Mouse (Mus musculus) liver, embryonic 13.5 days (tissue): Measurements from ENCODE around the gene Eif3k. TPM values are rescaled to one million over a fixed set of nuclear protein-coding genes. Genes with fewer than 3 reads are reported as not detected.

Experiments used
- ATAC-seq: fragments of 200-750 bp; cut with Nextera tagmentation; 2 replicates; pipeline ENCODE4 v1.8.0; 2017; ENCODE audit warnings: low read depth, mild to moderate bottlenecking, moderate number of reproducible peaks, moderate library complexity
- DNase-seq: peaks from one replicate; pipeline ENCODE4 v3.0.0; 2022
- H3K27ac ChIP-seq: fragments of 300-500 bp; sonication (generic); 2 replicates; pipeline ENCODE4 v1.5.1; 2015; ENCODE audit warnings: moderate library complexity, mild to moderate bottlenecking, inconsistent platforms
- H3K27me3 ChIP-seq: fragments of 300-500 bp; sonication (generic); 2 replicates; pipeline ENCODE4 v1.6.1; 2015; ENCODE audit warnings: mild to moderate bottlenecking, inconsistent platforms
- H3K36me3 ChIP-seq: fragments of 300-500 bp; sonication (generic); 2 replicates; pipeline ENCODE4 v1.6.1; 2015; ENCODE audit warnings: mild to moderate bottlenecking, inconsistent platforms
- H3K4me1 ChIP-seq: fragments of 300-500 bp; sonication (generic); replicated peaks from 2 replicates; pipeline ENCODE4 v1.6.1; 2015; ENCODE audit warnings: inconsistent platforms
- H3K4me2 ChIP-seq: fragments of 300-500 bp; sonication (generic); 2 replicates; pipeline ENCODE4 v1.6.1; 2015; ENCODE audit warnings: inconsistent platforms, mild to moderate bottlenecking, moderate library complexity
- H3K4me3 ChIP-seq: fragments of 300-500 bp; sonication (generic); replicated peaks from 2 replicates; pipeline ENCODE4 v1.5.1; 2015; ENCODE audit warnings: mild to moderate bottlenecking, inconsistent platforms
- H3K9ac ChIP-seq: fragments of 300-500 bp; sonication (generic); 2 replicates; pipeline ENCODE4 v1.6.1; 2015; ENCODE audit warnings: mild to moderate bottlenecking, inconsistent platforms
- H3K9me3 ChIP-seq: fragments of 300-500 bp; sonication (generic); replicated peaks from 2 replicates; pipeline ENCODE4 v1.6.1; 2016; ENCODE audit warnings: inconsistent platforms
- WGBS: fragments of 180-500 bp; shearing (Covaris S2); methylation state at CpG from one replicate; pipeline ENCODE4 v1.1.7; 2015; ENCODE audit not compliant: insufficient replicate concordance; 5-methylcytosine and 5-hydroxymethylcytosine counted together
- polyA plus RNA-seq: library from polyadenylated mRNA; unstranded; fragments of >200 nt; fragmentation: Nextera tagmentation; extraction: Ambion mirVana; gene quantifications from 2 replicates; pipeline ENCODE4 v1.2.1, GENCODE M21; 2015

Gene Eif3k
- polyA plus RNA-seq, 1 experiment from 2014 or later: 308 TPM

DNA sequence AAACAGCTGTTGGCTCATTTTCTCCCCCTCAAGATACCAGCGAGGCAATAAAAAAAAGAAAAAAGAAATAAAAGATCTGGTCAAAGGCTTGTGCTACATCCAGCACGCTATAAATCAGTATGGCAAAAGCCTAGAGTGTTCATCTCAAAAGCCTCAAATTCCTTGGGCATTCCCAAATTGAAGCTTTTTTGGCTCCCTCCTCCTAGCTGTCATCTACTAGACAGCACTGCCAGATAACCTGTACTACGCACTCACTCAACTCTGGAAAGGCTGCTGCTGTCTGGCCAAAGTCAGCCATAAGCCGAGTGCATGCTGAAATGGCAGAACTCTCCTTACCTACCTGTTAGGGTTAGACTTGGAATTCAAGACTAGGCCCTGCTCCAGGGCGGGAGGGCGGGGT, 24.4 kb downstream of the Eif3k start:
- no peak for DNase-seq
- Histone ChIP-seq H3K36me3 (peaks cover 16% of the 10 kb centered on the region; the same call in 1 of the 2 replicates), H3K4me1 (peaks cover 91% of the 10 kb centered on the region), H3K4me2 (no peak overlapping the region), H3K27me3 (no peaks in the 10 kb centered on the region), H3K9ac (peak overlapping the region; percentile 99), H3K27ac (peak overlapping the region; percentile 92), H3K4me3 (no peak overlapping the region), H3K9me3 (no peaks in the 10 kb centered on the region)
- ATAC-seq: no peak
- WGBS: 70% methylated on average over 6 of the region's 6 CpGs

- Histone ChIP-seq H3K4me1 (peaks cover 100% of the 10 kb centered on the region), H3K27ac (peak overlapping the region; percentile 92; the same call in 1 of the 2 replicates), H3K4me2 (no peak overlapping the region), H3K9me3 (no peaks in the 10 kb centered on the region), H3K9ac (peak overlapping the region; percentile 10), H3K36me3 (peaks cover 23% of the 10 kb centered on the region; the same call in 1 of the 2 replicates), H3K4me3 (no peak overlapping the region), H3K27me3 (no peaks in the 10 kb centered on the region)
- DNase-seq: no peak
- no peak for ATAC-seq
- 72% methylated on average over 1 of the region's 1 CpGs for WGBS
Measured at GRCm38 (mm10) chr7:28956270-28956669, 25.4 kb downstream of the Eif3k start.

- Histone ChIP-seq H3K4me3 (no peak overlapping the region), H3K27me3 (no peaks in the 10 kb centered on the region), H3K9ac (peak overlapping the region; percentile 28), H3K4me1 (peaks cover 100% of the 10 kb centered on the region), H3K36me3 (peaks cover 32% of the 10 kb centered on the region), H3K4me2 (peak overlapping the region; percentile 64; the same call in 1 of the 2 replicates), H3K27ac (peak overlapping the region; percentile 92), H3K9me3 (no peaks in the 10 kb centered on the region)
- no peak for DNase-seq
- ATAC-seq: no peak
- WGBS: 73% methylated on average over 5 of the region's 5 CpGs
Measured at GRCm38 (mm10) chr7:28955295-28955897, 26.3 kb downstream of the Eif3k start.

DNA sequence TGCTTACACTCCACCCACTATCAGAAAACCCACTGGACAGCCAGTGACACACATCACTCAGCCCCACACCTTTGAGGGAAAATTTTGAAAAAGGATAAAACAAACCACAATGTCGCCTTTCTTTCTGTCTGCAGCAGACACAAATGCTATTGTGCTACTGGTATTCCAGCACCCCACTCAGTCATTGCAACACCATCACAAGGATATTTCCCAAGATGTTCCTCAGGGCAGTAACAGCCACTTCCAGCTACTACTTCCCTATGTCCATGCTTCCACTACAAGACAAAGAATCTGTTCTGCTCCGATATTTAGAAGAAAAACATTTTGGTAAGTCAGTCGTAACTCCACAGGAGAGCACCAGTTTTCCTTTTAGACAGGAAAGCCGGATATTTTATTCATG, 26.9 kb downstream of the Eif3k start:
- peaks cover 34% of the 10 kb centered on the region for H3K36me3 ChIP-seq
- no peaks in the 10 kb centered on the region for H3K27me3 ChIP-seq
- 76% methylated on average over 4 of the region's 4 CpGs for WGBS
- DNase-seq (no peak), ATAC-seq (no peak)
- no peaks in the 10 kb centered on the region for H3K9me3 ChIP-seq
- H3K4me2 ChIP-seq: peak overlapping the region; percentile 64
- no peak overlapping the region for H3K4me3 ChIP-seq
- H3K27ac ChIP-seq: peak overlapping the region; percentile 92
- peaks cover 100% of the 10 kb centered on the region for H3K4me1 ChIP-seq
- peak overlapping the region; percentile 28 for H3K9ac ChIP-seq

DNA sequence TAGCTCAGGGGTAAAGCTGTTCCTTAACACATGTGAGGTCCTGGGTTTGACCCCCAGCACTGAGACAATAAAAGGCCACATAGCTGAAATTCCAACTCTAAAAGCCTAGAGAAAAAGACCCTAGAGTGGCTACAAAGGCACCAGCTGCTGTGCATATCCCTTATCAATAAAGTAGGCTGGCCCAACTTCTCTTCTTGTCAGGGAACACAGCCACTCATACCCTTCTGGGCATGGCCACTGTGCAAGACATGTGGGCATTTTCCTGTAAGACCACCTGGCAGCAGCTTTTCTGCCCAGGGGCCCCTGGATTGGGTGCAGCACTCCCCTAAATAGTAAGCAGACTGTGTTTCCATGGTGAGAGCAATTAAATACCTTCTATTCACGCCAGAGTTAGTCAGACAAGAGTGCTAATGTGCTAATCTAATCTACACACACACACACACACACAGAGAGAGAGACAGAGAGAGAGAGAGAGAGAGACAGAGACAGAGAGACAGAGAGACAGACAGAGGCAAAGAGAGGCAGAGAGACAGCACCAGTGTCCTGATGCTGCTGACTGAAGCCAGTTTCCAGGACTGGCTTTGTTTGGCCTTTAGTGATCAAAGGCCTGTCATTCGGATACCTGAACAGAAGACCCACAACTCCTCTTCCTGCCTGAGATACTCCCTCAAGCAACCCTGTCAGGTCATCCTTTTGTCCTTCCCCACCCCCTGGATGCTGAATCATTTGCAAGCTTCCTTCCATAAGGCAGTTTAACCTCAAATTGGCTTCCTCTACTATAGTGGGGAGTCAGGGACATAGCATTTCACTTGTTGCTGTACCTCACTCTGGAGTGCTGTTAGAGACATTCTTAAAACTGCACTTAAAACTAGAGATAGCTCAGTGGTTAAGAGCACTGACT, 27.9 kb downstream of the Eif3k start:
- H3K4me3 ChIP-seq: peak overlapping the region; percentile 33
- no peaks in the 10 kb centered on the region for H3K27me3 ChIP-seq
- H3K9me3 ChIP-seq: no peaks in the 10 kb centered on the region
- peak overlapping the region; percentile 64 for H3K4me2 ChIP-seq
- H3K4me1 ChIP-seq: peaks cover 100% of the 10 kb centered on the region
- ATAC-seq: peak; percentile 91
- DNase-seq: peak; percentile 72
- peaks cover 41% of the 10 kb centered on the region for H3K36me3 ChIP-seq
- WGBS: 11% methylated on average over 2 of the region's 2 CpGs
- peak overlapping the region; percentile 92 for H3K27ac ChIP-seq
- H3K9ac ChIP-seq: peak overlapping the region; percentile 53

DNA sequence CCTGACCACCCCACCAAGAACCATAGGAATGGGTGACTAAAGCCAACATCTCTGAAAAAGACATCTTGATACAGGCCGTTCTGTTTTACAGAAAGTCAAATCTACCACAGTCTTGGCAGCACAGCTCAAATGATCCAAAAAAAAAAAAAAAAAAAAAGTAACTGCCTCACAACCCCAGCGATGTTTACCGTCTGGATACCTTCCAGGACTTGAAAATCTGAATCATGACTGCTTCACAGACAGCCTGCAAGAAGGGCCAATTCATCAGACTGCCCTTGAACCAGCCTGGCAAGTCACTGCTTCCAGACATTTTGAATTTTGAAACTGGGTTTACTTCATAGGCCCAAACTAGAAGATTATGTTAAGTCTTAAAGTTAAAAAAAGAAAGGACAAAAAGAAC, 28.9 kb downstream of the Eif3k start:
- ATAC-seq: no peak
- peaks cover 100% of the 10 kb centered on the region for H3K4me1 ChIP-seq
- peak overlapping the region; percentile 64 for H3K4me2 ChIP-seq
- H3K9me3 ChIP-seq: no peaks in the 10 kb centered on the region
- H3K27me3 ChIP-seq: no peaks in the 10 kb centered on the region
- no peak overlapping the region for H3K4me3 ChIP-seq
- H3K27ac ChIP-seq: peak overlapping the region; percentile 92
- WGBS: 63% methylated on average over 3 of the region's 3 CpGs
- no peak for DNase-seq
- H3K36me3 ChIP-seq: peaks cover 49% of the 10 kb centered on the region
- peak overlapping the region; percentile 53; the same call in 1 of the 2 replicates for H3K9ac ChIP-seq

- peak overlapping the region; percentile 92 for H3K27ac ChIP-seq
- no peak for DNase-seq
- ATAC-seq: no peak
- H3K9ac ChIP-seq: no peak overlapping the region
- peaks cover 100% of the 10 kb centered on the region for H3K4me1 ChIP-seq
- 80% methylated on average over 2 of the region's 2 CpGs for WGBS
- H3K4me3 ChIP-seq: no peak overlapping the region
- no peaks in the 10 kb centered on the region for H3K27me3 ChIP-seq
- H3K9me3 ChIP-seq: no peaks in the 10 kb centered on the region
- no peak overlapping the region for H3K4me2 ChIP-seq
- H3K36me3 ChIP-seq: peaks cover 59% of the 10 kb centered on the region
Measured at GRCm38 (mm10) chr7:28951764-28952163, 29.9 kb downstream of the Eif3k start.

- 82% methylated on average over 10 of the region's 10 CpGs for WGBS
- peak overlapping the region; percentile 14; the same call in 1 of the 2 replicates for H3K9ac ChIP-seq
- DNase-seq: no peak
Measured at GRCm38 (mm10) chr7:28950346-28951037, 31.2 kb downstream of the Eif3k start.

GRCm38 (mm10) chr7:28949298-28949697, 32.4 kb downstream of the Eif3k start:
- 0 out of 2 replicates have a peak overlapping the region, but pooled peaks have one; percentile 15 for H3K27ac ChIP-seq
- H3K9me3 ChIP-seq: no peaks in the 10 kb centered on the region
- no peak overlapping the region for H3K9ac ChIP-seq
- H3K4me1 ChIP-seq: peaks cover 100% of the 10 kb centered on the region
- no peak overlapping the region for H3K4me2 ChIP-seq
- no peak for ATAC-seq
- no peaks in the 10 kb centered on the region for H3K27me3 ChIP-seq
- WGBS: 71% methylated on average over 2 of the region's 2 CpGs
- DNase-seq: no peak
- H3K36me3 ChIP-seq: peaks cover 48% of the 10 kb centered on the region
- no peak overlapping the region for H3K4me3 ChIP-seq

More at GRCm38 (mm10) chr7:28950346-28951037, 31.2 kb downstream of the Eif3k start:
- Histone ChIP-seq H3K4me3 (no peak overlapping the region), H3K36me3 (peaks cover 57% of the 10 kb centered on the region), H3K4me2 (no peak overlapping the region), H3K27me3 (no peaks in the 10 kb centered on the region), H3K4me1 (peaks cover 100% of the 10 kb centered on the region), H3K9me3 (no peaks in the 10 kb centered on the region), H3K27ac (peak overlapping the region; percentile 92; the same call in 1 of the 2 replicates)
- no peak for ATAC-seq

GRCm38 (mm10) chr7:28948746-28949145, 32.9 kb downstream of the Eif3k start:
- no peak for ATAC-seq
- H3K4me3 ChIP-seq: no peak overlapping the region
- peaks cover 51% of the 10 kb centered on the region for H3K36me3 ChIP-seq
- 0 out of 2 replicates have a peak overlapping the region, but pooled peaks have one; percentile 16 for H3K27ac ChIP-seq
- DNase-seq: no peak
- peaks cover 98% of the 10 kb centered on the region for H3K4me1 ChIP-seq
- WGBS: 87% methylated on average over 7 of the region's 7 CpGs
- no peak overlapping the region for H3K4me2 ChIP-seq
- no peaks in the 10 kb centered on the region for H3K27me3 ChIP-seq
- peak overlapping the region; percentile 20; the same call in 1 of the 2 replicates for H3K9ac ChIP-seq
- H3K9me3 ChIP-seq: no peaks in the 10 kb centered on the region

- peaks cover 98% of the 10 kb centered on the region for H3K4me1 ChIP-seq
- H3K9ac ChIP-seq: peak overlapping the region; percentile 46
- 11% methylated on average over 1 of the region's 1 CpGs for WGBS
- peak overlapping the region; percentile 81 for H3K27ac ChIP-seq
- ATAC-seq (peak; percentile 65), DNase-seq (no peak)
- no peak overlapping the region for H3K4me3 ChIP-seq
- H3K4me2 ChIP-seq: peak overlapping the region; percentile 26
- no peaks in the 10 kb centered on the region for H3K27me3 ChIP-seq
- no peaks in the 10 kb centered on the region for H3K9me3 ChIP-seq
- peaks cover 61% of the 10 kb centered on the region for H3K36me3 ChIP-seq
Measured at GRCm38 (mm10) chr7:28946271-28946610, 35.4 kb downstream of the Eif3k start.
